Comparison of ENCODE assay signal across 21 mouse cellular contexts in genomic region chr6:95021724-95022123, GRCm38 (mm10).
DNase-seq lines count a peak whose midpoint lies in the region; ATAC-seq lines count a peak whose summit lies in the region.
"Had no signal": no experiment of that assay in that cellular context is flagged by ENCODE, and none has a peak within 500 bp of the region (broad histone marks: within the 10 kb centered on the region; RNA-seq: fewer than 3 reads in every experiment).

No protein-coding gene starts in this region.

- H3K36me3 ChIP-seq in forebrain, embryonic 14.5 days (ENCODE audit: control insufficient read depth, insufficient read depth, low read length): no peaks in the 10 kb centered on the region
- no peaks in the 10 kb centered on the region for H3K36me3 ChIP-seq in forebrain, embryonic 12.5 days (replicated peaks)
- no peaks in the 10 kb centered on the region for H3K36me3 ChIP-seq in midbrain, embryonic 15.5 days (replicated peaks)
- no peaks in the 10 kb centered on the region for H3K36me3 ChIP-seq in midbrain, embryonic 13.5 days
- H3K36me3 ChIP-seq: hindbrain, embryonic 15.5 days had no signal

- H3K4me1 ChIP-seq in forebrain, embryonic 14.5 days (ENCODE audit: control insufficient read depth, insufficient read depth, low read length): peaks cover 3% of the 10 kb centered on the region; the same call in 1 of the 2 replicates
- H3K4me1 ChIP-seq in forebrain, embryonic 12.5 days: peaks cover 24% of the 10 kb centered on the region
- H3K4me1 ChIP-seq in midbrain, embryonic 15.5 days: peaks cover 12% of the 10 kb centered on the region
- H3K4me1 ChIP-seq in midbrain, embryonic 13.5 days (replicated peaks): peaks cover 27% of the 10 kb centered on the region
- H3K4me1 ChIP-seq: hindbrain, embryonic 15.5 days had no signal

- peak; percentile 7 for DNase-seq in forebrain, embryonic 14.5 days (ENCODE audit: low spot score)
- peak; percentile 40 for DNase-seq in embryo, embryonic 11 days
- DNase-seq in mesoderm, embryonic 11.5 days (ENCODE audit: low read depth, low spot score): peak; percentile 53
- no peak for DNase-seq in cerebellum, adult 18-20 months
- DNase-seq: adrenal gland, postnatal 14 days; cerebellum, adult 2 months; forebrain, postnatal 0 days; gastrocnemius, adult 2 months; gastrocnemius, postnatal 25 days; heart, postnatal 10 days; heart, postnatal 4 days; kidney, adult 8-10 months had no signal

- H3K27me3 ChIP-seq in forebrain, embryonic 14.5 days (replicated peaks; ENCODE audit: control insufficient read depth, insufficient read depth, low read length): no peaks in the 10 kb centered on the region
- H3K27me3 ChIP-seq in forebrain, embryonic 12.5 days: no peaks in the 10 kb centered on the region
- H3K27me3 ChIP-seq in midbrain, embryonic 15.5 days (replicated peaks): no peaks in the 10 kb centered on the region
- H3K27me3 ChIP-seq in midbrain, embryonic 13.5 days: no peaks in the 10 kb centered on the region
- H3K27me3 ChIP-seq: CH12.LX; hindbrain, embryonic 15.5 days had no signal

- no peaks in the 10 kb centered on the region for H3K9me3 ChIP-seq in forebrain, embryonic 14.5 days (replicated peaks; ENCODE audit: control insufficient read depth, low read length)
- no peaks in the 10 kb centered on the region for H3K9me3 ChIP-seq in forebrain, embryonic 12.5 days
- no peaks in the 10 kb centered on the region for H3K9me3 ChIP-seq in midbrain, embryonic 15.5 days
- no peaks in the 10 kb centered on the region for H3K9me3 ChIP-seq in midbrain, embryonic 13.5 days
- H3K9me3 ChIP-seq: hindbrain, embryonic 15.5 days had no signal

- WGBS in forebrain, embryonic 14.5 days: 12% methylated on average over 7 of the region's 7 CpGs
- WGBS in forebrain, embryonic 12.5 days: 28% methylated on average over 7 of the region's 7 CpGs
- 20% methylated on average over 7 of the region's 7 CpGs for WGBS in midbrain, embryonic 15.5 days
- WGBS in midbrain, embryonic 13.5 days: 18% methylated on average over 7 of the region's 7 CpGs

- H3K9ac ChIP-seq in forebrain, embryonic 14.5 days (ENCODE audit: low read length): no peak overlapping the region
- H3K9ac ChIP-seq in forebrain, embryonic 12.5 days: no peak overlapping the region
- H3K9ac ChIP-seq in midbrain, embryonic 15.5 days: no peak overlapping the region
- no peak overlapping the region for H3K9ac ChIP-seq in midbrain, embryonic 13.5 days (replicated peaks)
- H3K9ac ChIP-seq: forebrain, postnatal 0 days; hindbrain, embryonic 15.5 days had no signal

- no peak overlapping the region for H3K27ac ChIP-seq in forebrain, embryonic 14.5 days (ENCODE audit: low read depth, low read length)
- no peak overlapping the region for H3K27ac ChIP-seq in forebrain, embryonic 12.5 days
- no peak overlapping the region for H3K27ac ChIP-seq in midbrain, embryonic 15.5 days
- no peak overlapping the region for H3K27ac ChIP-seq in midbrain, embryonic 13.5 days
- H3K27ac ChIP-seq: gastrocnemius, adult 2 months; hindbrain, embryonic 15.5 days had no signal

- ATAC-seq in forebrain, embryonic 14.5 days: no peak
- ATAC-seq in forebrain, embryonic 12.5 days (ENCODE audit: low FRiP score): no peak
- 0 out of 2 replicates have a peak, but pooled peaks have one; percentile 24 for ATAC-seq in midbrain, embryonic 15.5 days (replicated peaks)
- ATAC-seq in midbrain, embryonic 13.5 days: no peak
- ATAC-seq: activated CD4-positive, CD25-positive, alpha-beta regulatory T cell, adult 4 months; forebrain, postnatal 0 days; inflammation-experienced regulatory T-cells, adult 6 months; intestine, postnatal 0 days; Patski had no signal

- H3K4me2 ChIP-seq in forebrain, embryonic 14.5 days (ENCODE audit: low read length): no peak overlapping the region
- H3K4me2 ChIP-seq in forebrain, embryonic 12.5 days: no peak overlapping the region
- no peak overlapping the region for H3K4me2 ChIP-seq in midbrain, embryonic 15.5 days
- no peak overlapping the region for H3K4me2 ChIP-seq in midbrain, embryonic 13.5 days (replicated peaks)
- H3K4me2 ChIP-seq: hindbrain, embryonic 15.5 days had no signal

- no peak overlapping the region for H3K4me3 ChIP-seq in forebrain, embryonic 14.5 days (ENCODE audit: low read depth, low read length)
- no peak overlapping the region for H3K4me3 ChIP-seq in forebrain, embryonic 12.5 days (replicated peaks)
- H3K4me3 ChIP-seq in midbrain, embryonic 15.5 days: no peak overlapping the region
- no peak overlapping the region for H3K4me3 ChIP-seq in midbrain, embryonic 13.5 days (replicated peaks)
- H3K4me3 ChIP-seq: gastrocnemius, adult 2 months; hindbrain, embryonic 15.5 days had no signal

Comparison
In these comparisons a context has a peak if more than half of its experiments do, and no peak if none do; other contexts are left out.
1. DNase-seq: peak in forebrain, embryonic 14.5 days (single experiment), embryo, embryonic 11 days (single experiment) and mesoderm, embryonic 11.5 days (single experiment); none in cerebellum, adult 18-20 months (0 of 2).